Mouse (Mus musculus) gonadal fat pad, adult 2 months (tissue): ENCODE results near the gene Nanog. TPM values are rescaled to one million over a fixed set of nuclear protein-coding genes. Genes with fewer than 3 reads are reported as not detected.
A peak's percentile ranks its signal among the peaks of the same experiment; 100 is the strongest.
"Not testable (repeated sequence)": the region's sequence is repeated elsewhere in the genome, so short reads cannot be mapped to it uniquely, and the experiment has no call there.

Experiments used
- DNase-seq: peaks from one replicate; pipeline ENCODE4 v3.0.0-alpha.2; 2012; ENCODE audit warnings: low read depth
- polyA plus RNA-seq: library from polyadenylated mRNA; depleted of rRNA; stranded (reverse); fragments of >200 nt; gene quantifications from 2 replicates; pipeline ENCODE4 v1.2.3, GENCODE M21; 2012; rRNA removed

Nanog gene
- 0.23 and 0.29 TPM in 2 replicates for polyA plus RNA-seq

DNA sequence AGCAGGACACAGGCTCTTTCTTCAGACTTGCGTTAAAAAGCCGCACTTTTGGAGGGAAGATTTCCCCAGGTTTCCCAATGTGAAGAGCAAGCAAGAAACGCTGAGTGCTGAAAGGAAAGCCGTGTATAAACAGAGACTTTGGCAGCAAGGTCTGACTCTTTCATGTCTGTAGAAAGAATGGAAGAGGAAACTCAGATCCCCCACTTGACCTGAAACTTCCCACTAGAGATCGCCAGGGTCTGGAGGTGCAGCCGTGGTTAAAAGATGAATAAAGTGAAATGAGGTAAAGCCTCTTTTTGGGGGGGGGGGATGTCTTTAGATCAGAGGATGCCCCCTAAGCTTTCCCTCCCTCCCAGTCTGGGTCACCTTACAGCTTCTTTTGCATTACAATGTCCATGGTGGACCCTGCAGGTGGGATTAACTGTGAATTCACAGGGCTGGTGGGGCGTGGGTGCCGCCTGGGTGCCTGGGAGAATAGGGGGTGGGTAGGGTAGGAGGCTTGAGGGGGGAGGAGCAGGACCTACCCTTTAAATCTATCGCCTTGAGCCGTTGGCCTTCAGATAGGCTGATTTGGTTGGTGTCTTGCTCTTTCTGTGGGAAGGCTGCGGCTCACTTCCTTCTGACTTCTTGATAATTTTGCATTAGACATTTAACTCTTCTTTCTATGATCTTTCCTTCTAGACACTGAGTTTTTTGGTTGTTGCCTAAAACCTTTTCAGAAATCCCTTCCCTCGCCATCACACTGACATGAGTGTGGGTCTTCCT is at the start of gene Nanog:
Gene Nanog (plus strand): TSS at position 454 of the 765 bp plus-strand sequence.
- DNase-seq: no peak

DNA sequence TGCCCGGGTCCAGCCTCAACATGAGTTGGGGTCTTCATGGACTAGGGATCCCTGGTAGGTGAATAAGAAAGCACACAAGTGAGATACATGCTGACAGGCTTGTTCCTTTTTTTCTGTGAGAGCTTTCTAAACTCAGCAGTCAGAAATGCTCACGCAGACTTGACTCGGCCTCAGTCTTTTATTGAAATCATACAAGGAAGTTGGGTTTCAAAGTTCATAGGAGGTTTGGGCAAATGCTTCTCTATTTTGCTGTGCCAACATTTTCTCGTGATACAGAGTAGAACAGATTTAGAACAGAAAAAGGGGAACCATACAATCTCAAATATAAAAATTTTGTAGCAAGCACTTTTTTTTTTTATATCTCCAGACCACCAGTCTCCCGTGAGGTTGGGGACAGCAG is 49.7 kb upstream of the Nanog start:
- no peak for DNase-seq

DNA sequence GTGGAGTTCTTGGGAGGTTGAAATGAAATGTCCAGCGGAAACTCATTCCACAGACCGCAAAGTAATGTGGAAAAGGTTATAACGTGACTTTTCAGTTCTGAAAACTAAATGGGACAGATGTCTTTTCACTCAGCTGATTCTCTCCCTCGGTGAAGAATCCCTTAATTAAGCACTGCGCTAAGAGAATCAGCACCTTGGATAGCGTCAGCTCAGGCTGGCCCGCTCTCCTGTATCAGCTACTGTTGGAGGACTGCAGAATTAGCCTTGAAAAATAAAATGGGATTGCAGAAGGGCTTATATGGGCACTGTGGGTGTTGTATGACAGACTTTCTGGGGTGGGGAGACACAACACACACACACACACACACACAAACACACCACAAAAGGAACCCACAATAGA is 47.7 kb upstream of the Nanog start:
- no peak for DNase-seq

GRCm38 (mm10) chr6:122660601-122661379 is 46.5 kb upstream of the Nanog start:
- DNase-seq: no peak

DNA sequence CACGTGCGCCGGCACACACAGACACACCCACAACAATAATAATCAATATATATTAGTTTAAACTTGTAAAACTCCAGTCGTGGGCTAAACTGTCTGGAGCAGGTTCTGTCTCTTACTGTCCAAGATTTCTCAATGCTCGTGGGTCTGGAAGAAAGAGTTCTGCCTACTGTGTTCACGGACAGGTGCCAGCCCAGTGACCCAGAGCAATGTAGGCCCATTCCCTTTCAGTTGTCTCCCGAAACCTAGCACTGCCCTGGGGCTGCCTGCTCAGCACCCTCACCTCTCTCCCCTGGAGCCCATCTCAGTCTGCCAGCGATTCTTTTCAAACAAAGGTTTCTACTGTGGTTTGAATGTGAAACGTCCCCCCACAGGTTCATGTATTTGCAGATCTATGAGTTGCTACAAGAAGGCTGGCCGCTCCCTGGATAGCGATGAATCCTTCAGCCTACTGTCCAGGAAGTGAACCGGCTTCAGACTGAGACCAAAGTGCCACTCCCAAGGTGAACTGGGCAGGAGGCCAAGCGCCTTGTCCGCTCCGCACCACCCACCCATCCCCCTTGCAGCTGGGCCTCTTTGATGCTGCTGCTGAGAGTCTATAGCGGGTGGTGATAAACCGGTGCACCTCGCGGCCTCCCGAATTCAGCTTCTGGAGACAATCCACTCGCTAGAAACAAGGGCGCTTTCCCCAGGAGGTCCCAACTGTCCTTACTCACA is 44.6 kb upstream of the Nanog start:
- DNase-seq: no peak

DNA sequence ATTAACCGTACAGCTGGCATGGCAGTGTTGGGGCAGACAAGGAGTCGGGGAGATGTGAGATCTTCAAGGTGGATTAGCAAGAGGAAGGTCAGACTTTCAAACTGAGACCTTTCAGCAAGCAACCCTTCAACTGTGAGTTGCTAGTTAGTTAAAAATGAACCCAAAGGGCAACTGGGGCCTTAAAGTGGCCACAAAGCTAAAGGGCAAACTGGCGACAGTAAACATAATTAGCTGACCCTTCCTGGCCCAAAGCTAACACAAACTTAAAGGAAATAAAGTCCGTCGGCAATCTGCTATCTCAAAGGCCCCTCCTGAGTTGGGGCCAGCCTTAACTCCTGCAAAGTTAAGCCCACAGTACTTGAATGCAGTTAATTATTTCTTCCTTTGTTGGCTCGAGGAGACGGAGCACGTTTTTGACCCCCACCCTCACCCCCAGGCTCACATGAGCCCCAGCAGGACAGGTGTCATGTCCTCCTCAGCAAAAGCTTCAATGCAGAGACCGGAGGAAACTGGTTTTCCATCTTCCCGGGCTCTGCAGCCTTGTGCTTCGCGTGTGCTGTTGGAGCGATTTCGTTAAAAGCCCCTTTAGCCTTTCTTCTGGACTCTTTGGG is 43.6 kb upstream of the Nanog start:
- no peak for DNase-seq

DNA sequence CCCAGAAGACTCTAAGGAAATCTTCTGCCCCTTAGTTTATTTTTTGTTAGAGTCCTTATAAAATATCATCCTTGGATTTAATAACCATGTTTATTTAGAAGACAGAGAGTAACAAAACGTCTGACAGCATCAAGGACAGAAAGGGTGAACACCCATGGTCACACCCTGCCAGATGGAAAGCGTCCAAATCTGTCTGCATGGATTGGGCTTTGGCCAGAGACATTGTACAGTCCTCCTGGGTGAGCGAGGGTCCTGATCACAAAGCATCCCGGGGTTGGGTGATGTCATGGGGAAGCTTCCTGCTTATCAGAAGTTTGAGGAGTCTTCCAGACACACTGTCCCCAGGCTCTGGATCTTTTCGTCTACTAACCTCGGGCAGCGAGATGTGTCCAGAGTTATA is 41.4 kb upstream of the Nanog start:
- DNase-seq: no peak

DNA sequence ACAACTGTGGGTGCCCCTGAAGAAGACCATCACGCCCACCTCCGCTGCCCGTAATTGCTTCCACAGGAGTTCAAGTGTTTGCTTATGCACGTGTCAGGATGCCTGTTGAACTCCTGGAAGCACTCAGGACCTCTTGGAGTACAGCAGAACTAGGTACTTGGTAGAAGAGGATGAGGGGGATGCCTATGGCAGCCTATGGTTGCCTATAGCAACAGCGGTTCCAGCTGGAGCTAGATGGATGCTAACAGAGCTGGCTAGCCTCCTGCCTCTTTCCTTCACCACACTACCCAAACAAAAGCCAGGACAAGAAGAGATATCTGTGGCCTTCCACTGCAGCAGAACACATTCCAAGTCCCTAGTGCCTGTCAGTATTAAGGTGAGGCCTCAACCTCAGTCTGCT is 39.6 kb upstream of the Nanog start:
- no peak for DNase-seq

DNA sequence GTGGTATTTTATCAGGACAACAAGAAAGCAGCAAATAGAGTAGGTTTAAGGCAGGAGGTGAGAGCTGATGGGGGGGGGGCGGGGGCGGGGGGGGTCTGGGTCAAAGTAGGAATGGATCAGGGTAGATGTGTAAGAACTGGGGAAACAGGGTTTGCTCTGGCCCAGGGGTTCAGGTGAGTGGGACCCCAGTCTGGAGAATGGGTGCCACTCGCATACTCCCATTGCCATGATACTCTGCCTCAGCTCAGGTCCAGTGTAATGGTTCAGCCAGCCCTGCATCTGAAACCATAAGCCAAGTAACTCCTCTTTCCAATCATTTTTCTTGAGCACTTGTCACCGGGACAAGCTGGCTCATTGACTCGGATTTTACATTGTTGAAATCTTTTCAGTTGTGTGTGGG is 38.5 kb upstream of the Nanog start:
- DNase-seq: no peak

DNA sequence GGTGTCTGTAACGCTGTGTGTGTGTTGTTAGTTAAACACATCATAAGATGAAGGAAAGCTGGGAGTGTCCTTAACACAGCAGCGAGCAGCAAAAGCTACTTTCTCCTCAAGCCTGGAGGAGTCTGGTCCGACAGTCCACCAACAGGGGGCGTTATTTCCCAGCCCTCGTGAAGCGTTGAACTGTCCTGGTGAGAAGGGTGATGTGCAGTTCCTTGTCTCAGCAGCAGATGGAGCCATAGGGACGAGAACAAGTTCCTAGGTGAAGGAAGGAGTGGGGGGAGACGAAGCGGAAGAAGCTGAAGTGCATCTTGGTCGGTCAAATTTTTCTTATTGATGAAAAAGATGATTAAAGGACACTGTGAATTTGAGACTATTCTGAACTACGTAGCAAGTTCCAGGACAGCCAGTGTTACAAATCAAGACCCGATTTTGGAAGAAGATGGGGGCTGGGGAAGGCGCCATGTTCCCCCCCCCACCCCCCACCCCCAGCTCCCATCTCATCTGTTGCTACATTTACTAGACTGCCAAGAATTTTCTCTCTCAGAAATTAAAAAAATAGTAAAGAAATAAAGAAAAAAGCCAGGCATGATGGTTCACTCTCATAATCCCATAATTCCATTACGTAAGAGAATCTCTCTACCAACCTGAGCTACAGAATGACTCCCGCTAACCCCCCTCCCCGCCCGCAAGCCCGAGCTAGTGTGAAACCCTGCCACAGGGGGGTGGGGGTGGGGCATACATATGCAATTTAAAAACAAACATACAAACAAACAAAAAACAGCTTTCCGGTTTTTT is 37.7 kb upstream of the Nanog start:
- DNase-seq: peak; percentile 27

- no peak for DNase-seq
Measured at GRCm38 (mm10) chr6:122670201-122670551, 37.1 kb upstream of the Nanog start.

DNA sequence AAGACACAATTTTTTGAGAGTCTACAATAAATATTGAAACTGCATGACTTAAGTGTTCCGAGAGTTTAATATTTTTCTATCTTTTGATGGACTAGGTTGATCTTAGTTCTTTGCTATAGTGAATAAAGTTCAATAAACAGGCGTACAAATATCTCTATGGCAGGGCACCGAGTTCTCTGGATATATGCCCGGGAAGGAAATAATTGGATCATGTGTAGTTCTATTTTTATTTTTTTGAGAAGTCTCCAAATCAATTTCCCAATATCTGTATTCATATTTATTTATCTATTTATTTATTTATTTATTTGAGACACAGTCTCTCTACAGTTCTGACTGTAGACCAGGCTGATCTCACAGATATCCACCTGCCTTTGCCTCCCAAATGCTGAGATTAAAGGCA is 36.4 kb upstream of the Nanog start:
- no peak for DNase-seq

- no peak for DNase-seq
Measured at GRCm38 (mm10) chr6:122672746-122673145, 34.5 kb upstream of the Nanog start.

- no peak for DNase-seq
Measured at GRCm38 (mm10) chr6:122682646-122683045, 24.6 kb upstream of the Nanog start.

- DNase-seq: no peak
Measured at GRCm38 (mm10) chr6:122686709-122687108, 20.6 kb upstream of the Nanog start.

GRCm38 (mm10) chr6:122689411-122690055 is 17.8 kb upstream of the Nanog start:
- no peak for DNase-seq

GRCm38 (mm10) chr6:122690082-122690481 is 17.2 kb upstream of the Nanog start:
- no peak for DNase-seq

DNA sequence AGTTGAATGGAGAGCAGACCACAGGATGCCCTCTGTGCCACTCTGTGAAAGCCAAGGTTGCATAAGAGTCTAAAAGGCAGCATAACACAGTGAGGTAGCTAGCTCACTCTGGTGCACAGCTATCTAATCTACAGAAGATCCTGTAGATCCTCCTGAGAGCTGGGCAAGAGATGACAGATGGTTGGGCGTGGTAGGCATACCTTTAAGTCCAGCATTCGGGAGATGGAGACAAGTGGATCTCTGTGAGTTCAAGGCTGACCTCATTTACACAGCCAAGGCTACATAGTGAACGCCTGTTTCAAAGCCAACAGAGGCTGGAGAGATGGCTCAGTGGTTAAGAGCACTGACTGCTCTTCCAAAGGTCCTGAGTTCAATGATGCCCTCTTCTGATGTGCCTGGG is 11.9 kb upstream of the Nanog start:
- DNase-seq: no peak

- not testable (repeated sequence) for DNase-seq
Measured at GRCm38 (mm10) chr6:122699628-122700027, 7.7 kb upstream of the Nanog start.

DNA sequence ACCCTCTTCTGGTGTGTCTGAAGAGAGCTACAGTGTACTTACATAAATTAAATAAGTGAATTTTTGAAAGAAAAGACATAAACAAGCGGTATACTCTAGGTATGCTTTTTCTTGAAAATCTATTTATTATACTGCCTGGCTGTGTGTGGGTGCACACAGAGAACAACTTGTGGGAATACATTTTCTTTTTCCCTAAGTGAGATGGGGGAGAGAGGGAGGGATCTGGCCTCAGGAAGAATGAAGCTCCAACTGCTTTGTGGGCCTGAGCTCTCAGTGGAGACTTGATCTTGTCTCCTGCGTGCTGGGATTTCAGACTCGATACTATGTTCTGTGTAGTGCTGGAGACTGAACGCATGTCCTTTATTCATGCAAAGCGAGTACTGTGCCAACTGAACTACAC is 5.5 kb upstream of the Nanog start:
- DNase-seq: no peak
